Mouse (Mus musculus): ENCODE measurements at regions not wholly inside any gene's neighbourhood (a gene's known extent, or its start where the extent isn't known, plus 50 kb on each side); places are given as distances from the start of the nearest gene placed in this dataset.

- TF ChIP-seq POLR2A (IDR thresholded peaks at IDR 0.05; ENCODE audit: insufficient read depth, low read depth, low read length): no peak
- TF ChIP-seq CTCF (IDR thresholded peaks at IDR 0.05): no peak
- no peak for TF ChIP-seq EP300 (IDR thresholded peaks at IDR 0.05; ENCODE audit: insufficient read depth, low read depth, low read length)
Measured at GRCm38 (mm10) chr7:138668337-138668736, 177.5 kb upstream of the Ppp2r2d start.

Data from heart, adult 2 months (tissue).